Mouse (Mus musculus): ENCODE data around the gene Zdhhc16.
"Not testable (repeated sequence)": the region's sequence is repeated elsewhere in the genome, so short reads cannot be mapped to it uniquely, and the experiment has no call there.

The Zdhhc16 gene

DNA sequence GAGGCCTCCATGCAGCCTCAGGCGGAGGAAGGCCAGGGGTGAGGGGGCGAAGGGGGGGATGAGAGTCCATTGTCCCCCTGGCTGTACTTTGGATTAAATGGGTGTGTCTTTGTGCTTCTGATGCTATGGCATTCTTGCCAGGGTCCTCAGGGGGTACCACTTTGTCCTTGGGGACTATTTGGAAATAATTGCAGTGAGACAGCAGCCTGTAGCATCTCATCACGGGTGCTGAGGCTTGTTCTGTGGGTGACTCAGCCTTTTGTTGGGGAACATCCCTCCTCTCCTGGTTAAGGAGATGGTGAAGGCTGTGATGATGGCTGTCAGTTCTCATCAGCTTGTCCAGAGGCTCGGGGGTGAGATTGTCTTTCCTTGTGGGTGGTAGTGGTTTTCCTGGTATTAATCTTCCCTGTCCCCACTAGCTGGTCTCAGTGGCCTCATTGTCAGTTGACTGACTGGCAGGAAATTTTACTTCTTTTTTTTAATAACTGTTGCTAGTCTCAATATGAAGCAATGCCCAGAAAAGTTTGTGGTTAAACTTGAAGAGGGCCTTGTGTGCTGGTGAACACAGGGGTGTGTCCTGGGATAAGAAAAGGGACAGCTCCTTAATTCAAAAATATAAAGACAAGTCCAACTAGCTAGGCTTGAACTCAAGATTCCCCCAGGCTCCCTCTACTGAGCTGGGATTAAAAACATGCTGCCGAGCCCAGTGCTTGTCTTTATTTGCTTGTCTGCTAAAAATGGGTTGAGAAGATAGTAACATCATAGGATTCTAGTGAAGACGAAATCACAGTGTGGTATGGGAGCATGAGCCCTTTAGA lies 19.3 kb upstream of the Zdhhc16 start:
- DNase-seq (ENCODE audit: low read depth, low spot score), result no peak

GRCm38 (mm10) chr19:41914592-41914882 lies 18.7 kb upstream of the Zdhhc16 start:
- not testable (repeated sequence) for DNase-seq (ENCODE audit: low read depth, low spot score)

DNA sequence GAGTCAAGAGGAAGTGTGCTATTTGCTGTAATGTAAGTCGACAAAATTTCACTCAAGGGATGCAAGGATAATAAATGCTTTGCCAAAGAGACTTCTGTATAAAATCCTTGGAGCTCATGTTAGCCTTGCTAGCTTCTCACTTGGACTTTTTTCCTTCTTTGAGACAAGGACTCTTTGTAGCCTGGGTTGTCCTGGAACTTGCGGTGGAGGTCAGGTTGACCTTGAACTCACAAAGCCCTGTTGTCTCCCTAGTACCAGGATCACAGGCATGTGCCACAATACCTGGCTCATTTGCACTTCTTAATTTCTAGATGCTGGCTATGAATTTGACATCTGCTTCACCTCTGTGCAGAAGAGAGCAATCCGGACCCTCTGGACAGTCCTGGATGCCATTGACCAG lies 18.0 kb upstream of the Zdhhc16 start:
- no peak for DNase-seq (ENCODE audit: low read depth, low spot score)

DNA sequence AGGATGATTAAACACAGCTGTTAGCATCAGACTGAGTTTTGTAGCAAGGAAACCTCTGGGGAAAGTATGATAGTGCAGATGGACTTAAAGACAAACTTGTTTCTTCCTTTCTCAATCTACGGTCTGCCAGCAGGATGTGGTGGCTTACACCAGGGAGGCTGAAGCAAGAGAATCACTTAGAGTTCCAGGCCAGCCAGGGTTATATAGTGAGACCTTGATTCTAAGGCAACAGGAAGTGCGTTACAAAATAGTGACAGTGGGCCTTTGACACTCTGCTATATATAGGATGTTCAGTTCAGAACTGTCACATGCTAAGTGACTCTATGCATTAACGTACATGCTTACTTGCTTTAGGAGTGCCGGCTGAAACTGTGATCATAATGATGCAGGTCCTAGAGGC lies 16.4 kb upstream of the Zdhhc16 start:
- DNase-seq (ENCODE audit: low read depth, low spot score), result no peak

DNA sequence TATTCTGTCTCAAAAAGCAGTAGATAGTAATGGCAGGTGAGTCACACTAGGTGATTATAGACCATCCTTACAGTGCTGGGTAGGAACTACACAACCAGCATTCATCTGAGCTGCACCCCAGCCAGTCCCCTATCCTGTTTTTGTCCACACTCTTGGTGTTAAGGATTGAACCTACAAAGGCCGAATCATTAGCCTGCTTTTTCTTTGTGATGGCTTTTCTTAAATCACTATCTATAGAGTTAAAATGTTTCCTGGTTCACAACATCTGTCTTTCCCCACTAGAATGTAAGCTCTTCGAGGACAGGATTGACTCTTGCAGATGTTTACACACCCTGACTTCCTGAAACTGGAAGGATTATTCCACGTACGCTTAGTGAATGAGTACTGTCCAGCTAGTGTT lies 13.8 kb upstream of the Zdhhc16 start:
- no peak for DNase-seq (ENCODE audit: low read depth, low spot score)

DNA sequence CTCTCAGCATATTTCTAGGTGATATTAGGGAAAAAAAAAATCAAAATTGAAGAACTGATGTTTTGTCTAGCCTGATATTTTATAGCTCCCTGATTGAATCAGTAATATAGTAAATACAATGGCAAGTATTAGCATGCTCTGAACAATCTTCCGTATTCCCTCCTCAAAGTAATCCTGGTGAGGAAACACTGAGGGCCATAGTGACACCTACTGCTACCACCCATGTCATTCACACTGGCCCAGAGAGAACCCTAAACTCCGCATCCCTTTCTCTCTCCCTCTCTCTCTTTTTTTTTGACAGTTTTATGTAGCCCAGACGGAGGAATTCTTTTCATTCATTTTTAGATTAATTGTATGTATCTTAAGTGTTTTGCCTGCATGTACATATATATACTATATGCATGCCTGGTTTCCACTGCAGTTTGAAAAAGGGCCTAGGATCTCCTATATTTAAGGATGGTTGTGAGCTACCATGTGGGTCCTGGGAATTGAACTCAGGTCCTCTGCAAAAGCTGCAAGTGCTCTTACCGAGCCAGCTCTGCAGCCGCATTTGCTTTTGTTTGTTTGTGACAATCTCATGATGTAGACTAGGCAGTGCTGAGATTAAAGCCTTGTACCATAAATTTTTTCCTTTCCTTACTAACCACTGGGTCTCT lies 12.7 kb upstream of the Zdhhc16 start:
- DNase-seq (ENCODE audit: low read depth, low spot score), result no peak

GRCm38 (mm10) chr19:41932686-41933085 lies 594 bp upstream of the Zdhhc16 start:
- DNase-seq (ENCODE audit: low read depth, low spot score), result no peak

DNA sequence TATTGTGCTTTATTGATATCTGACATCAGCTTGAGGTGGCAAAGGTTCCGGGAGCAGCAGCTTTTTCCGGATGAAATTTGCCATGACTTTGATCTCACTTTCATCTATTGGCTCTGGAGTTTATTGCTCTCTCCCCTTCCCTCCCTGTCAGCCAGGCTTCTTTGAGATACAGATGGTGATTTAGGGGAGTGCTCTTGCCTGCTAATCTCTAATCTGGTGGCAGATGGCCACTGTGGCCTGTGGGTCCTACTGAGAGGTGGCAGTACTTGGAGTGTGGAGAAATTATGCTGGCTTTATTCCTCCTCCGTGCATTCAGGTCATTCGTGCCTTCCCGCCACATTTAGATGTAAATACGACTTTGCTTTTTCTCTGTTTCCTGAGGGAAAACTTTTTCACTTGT lies 844 bp downstream of the Zdhhc16 start:
- DNase-seq (ENCODE audit: low read depth, low spot score), result no peak

DNA sequence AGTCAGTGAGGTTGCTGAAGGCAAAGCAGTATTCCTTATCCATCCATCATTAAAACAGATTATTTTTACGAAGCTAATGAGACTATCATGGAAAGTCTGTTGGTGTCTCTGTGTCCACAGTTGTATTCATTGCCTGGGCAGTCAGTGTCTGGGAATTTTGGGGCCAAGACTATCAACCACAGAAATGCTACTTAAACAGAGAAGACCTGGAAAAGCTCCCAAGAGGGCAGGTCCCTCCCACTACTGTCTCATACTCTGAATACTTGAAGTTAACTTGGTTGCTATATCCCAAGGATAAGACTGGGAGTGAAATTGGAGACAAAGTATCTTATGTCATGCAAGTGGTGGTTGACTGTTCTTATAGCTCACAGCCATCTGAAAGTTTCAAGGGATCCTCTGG lies 2.6 kb downstream of the Zdhhc16 start:
- DNase-seq (ENCODE audit: low read depth, low spot score), result no peak

GRCm38 (mm10) chr19:41938539-41938938 lies 5.3 kb downstream of the Zdhhc16 start:
- DNase-seq (ENCODE audit: low read depth, low spot score), result no peak

DNA sequence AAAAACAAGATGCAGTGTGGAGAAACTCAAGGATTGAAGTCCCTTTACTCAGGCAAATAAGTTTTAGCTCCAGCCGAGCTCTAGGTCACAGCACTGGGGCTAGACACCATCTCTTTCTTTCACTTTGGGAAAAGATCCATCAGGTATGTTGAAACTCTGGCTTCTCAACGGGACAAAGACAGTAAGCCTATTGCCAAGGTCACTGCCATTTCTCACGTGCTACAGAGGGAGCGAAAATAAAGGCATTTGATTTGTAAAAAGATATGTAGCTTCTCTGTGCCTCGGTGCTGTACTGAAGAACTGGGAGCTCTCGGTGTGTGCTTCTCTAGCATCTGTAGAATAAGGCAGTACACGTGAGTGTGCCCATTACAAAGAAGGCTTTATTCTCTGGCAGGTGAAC lies 10.6 kb downstream of the Zdhhc16 start:
- DNase-seq (ENCODE audit: low read depth, low spot score), result no peak

GRCm38 (mm10) chr19:41952287-41952686 lies 19.0 kb downstream of the Zdhhc16 start:
- DNase-seq (ENCODE audit: low read depth, low spot score), result no peak

- DNase-seq (ENCODE audit: low read depth, low spot score), result no peak
Observed at GRCm38 (mm10) chr19:41953574-41953973, 20.3 kb downstream of the Zdhhc16 start.

- DNase-seq (ENCODE audit: low read depth, low spot score), result no peak
Observed at GRCm38 (mm10) chr19:41969618-41970017, 36.3 kb downstream of the Zdhhc16 start.

DNA sequence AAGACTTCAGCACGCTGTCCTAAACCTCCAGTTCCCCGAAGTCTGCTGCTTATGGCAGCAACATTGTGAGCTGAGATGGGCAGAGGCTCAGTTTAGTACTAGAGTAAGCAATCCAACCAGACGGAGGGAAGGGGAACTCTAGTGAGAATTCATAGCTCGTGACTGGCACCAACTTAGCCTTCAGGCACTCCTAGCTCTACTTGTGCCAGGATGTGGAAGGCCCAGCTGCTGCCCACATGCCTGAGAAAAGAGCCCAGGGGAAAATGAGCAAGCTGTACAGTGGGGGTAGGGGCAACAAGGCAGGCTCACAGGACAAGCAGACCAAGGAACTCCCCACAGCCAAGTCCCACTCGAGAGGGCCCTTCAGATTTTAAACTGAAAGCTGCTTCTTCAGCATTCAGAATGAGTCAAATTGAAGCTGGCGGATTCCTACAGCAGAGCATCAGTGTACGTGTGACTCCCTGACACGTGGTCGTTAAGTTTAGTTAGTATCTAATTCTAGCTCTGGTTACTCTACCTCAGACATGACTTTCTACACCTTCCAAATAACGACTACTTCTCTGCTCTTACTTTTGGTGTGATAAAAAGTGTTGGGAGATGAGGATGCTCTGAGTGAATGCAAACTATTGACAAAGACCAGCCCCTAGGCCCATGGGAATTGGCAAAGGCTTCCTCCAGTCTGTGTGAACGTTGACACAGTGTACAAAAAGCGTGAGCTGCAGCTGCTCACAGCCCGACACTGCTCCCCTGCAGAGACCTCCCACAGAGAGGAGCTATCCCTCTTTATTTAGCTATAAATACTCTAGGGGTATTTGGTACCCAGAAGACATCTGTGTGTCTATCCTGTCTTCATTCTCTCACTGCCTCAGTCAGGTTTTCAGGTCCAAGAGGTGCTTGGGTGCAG lies 40.9 kb downstream of the Zdhhc16 start:
- DNase-seq (ENCODE audit: low read depth, low spot score), result no peak

- DNase-seq (ENCODE audit: low read depth, low spot score), result no peak
Observed at GRCm38 (mm10) chr19:41980422-41980818, 47.1 kb downstream of the Zdhhc16 start.

DNA sequence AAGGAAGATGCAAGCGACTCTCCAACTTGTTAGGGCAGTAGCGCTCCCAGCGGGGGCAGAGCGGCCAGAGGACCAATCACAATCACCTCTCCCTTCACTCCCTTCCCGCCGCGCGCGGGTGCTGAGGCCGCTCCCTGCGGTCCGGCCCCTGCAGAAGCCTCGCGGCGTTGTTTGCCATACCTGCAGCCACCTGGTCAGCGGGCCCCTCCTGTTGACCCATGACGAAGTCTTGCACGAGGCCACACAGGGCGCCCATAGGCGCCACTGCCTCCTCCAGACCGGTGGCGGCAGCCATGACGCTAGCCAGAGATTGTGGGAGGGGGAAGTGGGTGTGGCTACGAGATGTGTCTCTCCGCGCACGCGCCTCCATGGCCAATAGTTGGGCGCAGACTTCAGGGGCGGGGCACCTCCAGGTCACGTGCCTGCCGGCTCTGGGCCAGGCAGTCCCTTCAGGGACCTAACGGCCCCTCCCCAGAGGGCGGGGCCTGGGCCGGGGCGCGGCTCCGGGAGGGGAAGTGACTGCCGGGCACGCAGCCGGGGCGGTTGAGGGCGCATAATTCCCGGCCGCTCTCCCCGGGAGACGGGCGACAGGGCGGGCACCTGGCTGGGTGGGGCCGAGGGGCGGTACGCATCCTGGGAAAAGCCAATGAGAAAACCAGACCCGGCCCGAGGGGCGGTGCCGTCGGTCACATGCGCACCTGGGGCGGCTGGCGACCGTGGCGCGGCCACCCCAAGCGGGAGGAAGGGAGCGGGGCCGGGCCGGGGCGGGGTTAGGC lies 47.7 kb downstream of the Zdhhc16 start, which contains the start of gene Mms19:
Mms19 (minus strand) TSS at position 339 of the 776 bp plus-strand sequence.
- peak; percentile 98 for DNase-seq (ENCODE audit: low read depth, low spot score)

- no peak for DNase-seq (ENCODE audit: low read depth, low spot score)
Observed at GRCm38 (mm10) chr19:41981595-41981927, 48.3 kb downstream of the Zdhhc16 start, which contains the start of gene Ubtd1. Ubtd1 (plus strand) TSS chr19:41981763.

DNA sequence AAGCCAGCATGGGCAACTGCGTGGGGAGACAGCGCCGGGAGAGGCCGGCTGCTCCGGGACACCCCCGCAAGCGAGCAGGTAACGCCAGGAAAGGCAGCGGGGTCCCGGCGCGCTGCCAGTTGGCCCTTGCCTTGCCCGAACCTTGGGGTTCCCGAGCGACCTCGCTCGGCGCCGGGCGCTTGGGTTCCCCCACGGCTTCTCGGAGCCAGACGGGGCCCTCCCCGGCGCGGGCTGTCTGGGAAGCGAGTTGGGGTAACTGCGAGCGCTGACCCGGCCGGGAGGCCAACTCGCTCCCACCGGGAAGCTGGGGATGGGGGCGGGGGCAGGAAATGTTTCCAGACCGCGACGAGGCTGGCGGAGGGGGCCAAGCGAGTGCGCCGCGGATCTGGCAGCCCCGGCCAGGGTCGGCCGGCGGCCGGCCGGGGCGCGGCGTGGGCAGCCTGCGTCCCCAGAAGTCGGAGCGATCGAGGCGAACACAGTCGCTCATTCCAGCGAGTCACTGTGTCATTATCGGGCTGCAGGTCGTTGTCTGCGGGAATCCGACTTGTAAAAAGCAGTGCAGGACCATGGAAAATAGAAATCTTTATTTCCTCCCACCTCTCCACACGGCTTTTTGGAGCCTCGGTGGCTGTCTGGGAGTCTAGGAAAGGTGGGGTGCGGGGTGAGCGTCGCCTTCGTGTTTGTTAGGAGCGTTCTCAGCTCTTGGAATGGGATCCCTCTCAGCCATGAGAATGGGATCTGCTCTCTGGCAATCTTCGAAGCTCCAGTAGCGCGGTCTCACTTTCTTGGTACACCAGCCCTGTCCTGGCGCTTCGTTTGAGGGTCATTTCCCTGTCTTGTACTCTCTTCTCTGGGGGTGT lies 48.9 kb downstream of the Zdhhc16 start:
- DNase-seq (ENCODE audit: low read depth, low spot score), result no peak

- no peak for DNase-seq (ENCODE audit: low read depth, low spot score)
Observed at GRCm38 (mm10) chr19:41982791-41983150, 49.5 kb downstream of the Zdhhc16 start.

- DNase-seq (ENCODE audit: low read depth, low spot score), result no peak
Observed at GRCm38 (mm10) chr19:41985994-41986393, 52.7 kb downstream of the Zdhhc16 start.

All from retina, adult 2 months (tissue).